Mouse (Mus musculus) gastrocnemius, postnatal 14 days (tissue): ENCODE results near the gene Nkiras2. TPM values are rescaled to one million over a fixed set of nuclear protein-coding genes. Genes with fewer than 3 reads are reported as not detected.
"Not testable (repeated sequence)": the region's sequence is repeated elsewhere in the genome, so short reads cannot be mapped to it uniquely, and the experiment has no call there.

Experiments
- DNase-seq: peaks from one replicate; pipeline ENCODE4 v3.0.0; 2021; ENCODE audit warnings: mixed read lengths
- intact Hi-C: fragments of 180-260 bp; cut with DNase I; formaldehyde crosslinking; loops from one replicate; pipeline ENCODE4 v1.15.1; 2025; ENCODE audit warnings: low total_unique reads
- long read RNA-seq, 2 experiments: library from polyadenylated mRNA; stranded (forward); transcript quantifications; one replicate each; pipeline ENCODE4 v2.0.0; 2021
- total RNA-seq, 2 experiments: library from RNA; stranded (reverse); gene quantifications; 2 replicates each; pipeline ENCODE4 v1.2.3; 2021

The Nkiras2 gene
- total RNA-seq = 10 to 100 TPM; 21.2 to 23.4 TPM
- long read RNA-seq, experiment 1, transcript Nkiras2-201 (4 exons, 2,097 nt) = major isoform, 56 of 63 reads
- long read RNA-seq, experiment 1, partial matches to known transcripts = 0 of 63 reads
- long read RNA-seq, experiment 1, other reads (novel, unspliced or antisense) = 7 of 63 reads
- long read RNA-seq, experiment 2, transcript Nkiras2-201 (4 exons, 2,097 nt) = major isoform, 35 of 47 reads
- long read RNA-seq, experiment 2, partial matches to known transcripts = 1 of 47 reads
- long read RNA-seq, experiment 2, other reads (novel, unspliced or antisense) = 11 of 47 reads

DNA sequence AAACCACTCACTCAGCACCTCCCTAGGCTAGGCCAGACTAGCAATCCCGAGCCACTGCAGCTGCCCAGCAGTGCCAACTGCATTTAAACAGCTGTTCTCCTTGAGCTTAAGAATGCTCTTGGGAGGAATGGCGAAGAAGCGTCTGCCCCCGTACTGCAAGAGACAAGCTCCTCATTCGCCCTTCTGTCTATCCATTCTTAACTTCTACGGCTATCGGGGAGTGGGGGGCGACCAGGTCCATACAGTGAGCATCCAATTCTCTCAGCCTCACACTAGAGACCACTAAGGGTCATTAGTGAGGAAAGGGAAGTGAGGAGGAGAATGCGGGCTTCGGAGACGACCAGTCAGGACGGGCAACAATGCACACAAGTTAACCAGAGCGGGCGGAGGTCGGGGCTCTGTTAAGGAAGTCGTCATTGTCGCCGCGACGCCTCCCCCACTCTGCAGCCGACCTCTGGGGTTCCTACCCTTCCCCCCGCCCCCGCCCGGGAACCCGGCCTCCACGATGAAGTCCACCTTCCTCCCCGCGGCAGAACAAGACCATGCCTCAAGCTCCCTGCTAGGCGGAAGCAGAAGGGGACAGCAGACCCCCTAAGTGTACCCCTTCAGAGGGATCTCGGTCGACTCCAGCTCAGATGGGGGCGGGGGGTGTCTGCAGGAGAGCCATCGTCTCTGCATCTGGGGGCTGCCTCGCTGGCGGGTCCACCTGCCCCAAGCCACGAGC is at the start of gene Nkiras2:
Nkiras2 (plus strand) TSS at position 484 of the 724 bp plus-strand sequence.
- DNase-seq = peak; percentile 67
- intact Hi-C loops = no loop called here

DNA sequence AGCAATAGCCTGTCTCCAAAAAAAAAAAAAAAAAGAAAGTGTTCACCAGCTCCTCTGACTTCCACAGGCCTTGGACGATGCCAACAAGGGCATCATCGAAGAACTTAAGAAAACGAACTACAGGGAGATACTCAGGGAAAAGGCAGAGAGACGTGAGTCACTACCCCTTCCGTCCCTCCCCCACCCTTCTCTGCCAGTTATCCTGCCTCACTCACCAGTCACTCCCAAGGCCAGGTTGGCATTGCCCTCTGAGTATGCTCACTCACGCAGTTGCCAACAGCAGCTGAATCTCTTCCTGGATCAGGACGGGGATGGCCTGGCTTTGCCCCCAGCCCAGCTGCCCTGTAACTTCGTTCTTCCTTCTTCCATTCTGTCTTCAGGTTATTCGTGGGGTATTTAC is 49.3 kb upstream of the Nkiras2 start:
- no peak for DNase-seq
- intact Hi-C loops = loop anchor here (5.0 kb wide), 2 partner anchors 58 to 133 kb away; partner anchors contain the start of gene Dhx58

DNA sequence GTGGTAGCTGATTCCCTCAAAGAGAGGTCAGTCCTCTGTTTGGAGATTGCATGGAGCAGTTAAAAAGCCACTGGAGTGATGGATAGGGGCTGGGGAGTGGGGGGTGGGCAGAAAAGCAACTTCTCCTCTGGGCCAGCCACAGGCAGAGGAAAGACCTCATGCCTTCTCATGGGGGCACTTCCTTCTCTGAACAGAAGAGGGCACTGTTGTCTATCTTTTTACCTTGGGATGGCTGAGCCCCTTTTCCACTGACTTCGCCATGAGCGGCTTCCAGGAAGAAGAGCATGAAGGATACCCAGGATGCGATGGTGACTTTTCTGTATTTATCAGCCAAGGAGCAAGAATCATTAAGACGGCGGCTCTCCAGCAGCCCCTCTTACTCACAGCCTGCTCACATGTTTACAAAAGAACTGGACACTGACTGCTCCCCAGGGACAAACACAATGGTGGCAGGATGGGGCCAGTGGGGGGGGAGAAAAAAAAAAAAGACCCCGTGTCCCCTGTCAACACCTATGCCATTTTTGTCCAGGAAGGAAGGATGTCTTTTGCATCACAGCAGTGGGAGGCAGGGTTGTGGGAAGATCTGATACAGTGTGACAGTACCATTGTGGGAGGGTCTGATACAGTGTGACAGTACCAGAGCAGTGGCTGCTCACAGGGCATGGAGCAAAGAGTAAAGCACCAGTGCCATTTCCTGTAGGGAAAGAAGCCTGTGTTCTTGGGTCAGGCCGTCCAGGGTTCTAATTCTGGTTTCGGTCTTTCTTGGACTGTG is 48.4 kb upstream of the Nkiras2 start:
- peak; percentile 64 for DNase-seq
- intact Hi-C loops = loop anchor here (5.0 kb wide), 2 partner anchors 57 to 132 kb away; partner anchors contain the start of gene Dhx58

DNA sequence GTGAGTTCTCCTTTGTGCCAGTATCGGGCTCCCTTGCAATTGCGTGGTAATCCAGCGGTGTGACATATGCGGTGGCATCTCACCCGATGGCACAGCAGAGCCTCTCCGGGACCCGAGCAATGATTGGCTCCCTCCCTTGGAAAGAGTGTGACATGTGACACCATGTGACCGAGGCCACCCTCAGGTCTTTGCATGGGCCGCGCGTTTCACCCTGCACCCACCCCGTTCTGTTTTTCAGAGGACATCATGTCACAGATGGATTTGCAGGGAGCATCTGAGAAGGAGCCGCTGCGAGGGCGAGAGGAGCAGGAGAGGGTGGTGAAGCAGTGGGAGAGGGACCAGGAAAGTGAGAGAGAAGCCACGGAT is 47.9 kb upstream of the Nkiras2 start:
- no peak for DNase-seq
- intact Hi-C loops = loop anchor here (5.0 kb wide), 2 partner anchors 56 to 131 kb away; partner anchors contain the start of gene Dhx58

DNA sequence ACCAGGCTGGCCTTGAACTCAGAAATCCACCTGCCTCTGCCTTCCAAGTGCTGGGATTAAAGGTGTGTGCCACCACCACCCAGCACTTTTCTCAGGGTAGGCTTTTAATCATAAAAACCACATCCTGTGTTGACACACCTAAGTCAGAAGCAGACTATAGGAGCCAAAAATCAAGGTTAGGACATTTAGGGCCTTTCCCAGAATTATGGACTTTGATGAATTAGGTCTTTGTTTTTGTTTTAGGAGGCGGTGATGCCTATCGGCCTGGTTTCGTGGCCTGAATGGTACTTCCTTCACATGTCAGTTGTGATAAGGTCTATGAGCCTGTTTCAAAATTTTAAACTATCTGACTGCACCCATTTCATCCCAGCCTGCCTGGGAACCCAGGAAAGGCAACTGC is 44.9 kb upstream of the Nkiras2 start:
- intact Hi-C loops = loop anchor here (5.0 kb wide), 2 partner anchors 53 to 128 kb away; partner anchors contain the start of gene Dhx58

DNA sequence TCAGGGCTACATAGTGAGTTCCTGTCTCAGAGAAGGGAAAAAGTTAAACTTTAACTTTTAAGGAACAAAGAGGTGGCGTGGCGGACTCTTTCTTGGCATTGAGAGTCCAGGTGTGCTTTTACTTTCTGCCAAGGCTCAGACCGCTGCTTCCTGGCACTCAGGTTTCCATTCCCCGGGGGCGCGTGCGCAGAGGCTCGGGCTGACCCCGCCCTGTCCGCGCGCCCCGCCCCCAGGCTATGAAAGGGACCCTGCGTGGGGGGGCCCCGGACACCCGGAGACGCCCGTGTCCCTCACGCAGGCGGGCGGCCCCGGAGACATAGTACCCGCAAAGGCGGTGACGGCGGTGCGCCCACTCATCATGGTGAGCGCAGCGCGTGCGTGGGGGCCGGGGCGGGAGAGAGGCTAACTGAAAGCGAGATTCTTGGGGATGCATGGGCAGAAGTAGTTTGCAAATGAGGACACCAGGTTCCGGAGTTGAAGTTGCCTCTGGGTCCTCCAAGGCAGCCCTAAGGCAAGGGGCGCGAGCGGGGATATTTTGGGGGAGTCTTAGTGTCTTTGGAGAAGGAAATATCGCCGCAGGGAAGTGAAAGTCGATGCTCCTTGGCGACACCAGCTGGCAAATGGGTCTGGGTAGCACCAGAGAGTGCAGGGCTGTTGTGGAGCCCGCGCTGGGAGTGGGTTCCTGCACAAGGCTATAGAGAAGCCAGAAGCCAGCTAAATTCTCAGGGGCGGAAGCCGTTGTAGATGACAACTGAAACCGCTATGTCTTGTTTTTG is 44.1 kb upstream of the Nkiras2 start, which contains the start of gene Cnp:
Cnp (plus strand) TSS at position 197 of the 776 bp plus-strand sequence.
- intact Hi-C loops = loop anchor here (5.0 kb wide), 2 partner anchors 52 to 127 kb away; partner anchors contain the start of gene Dhx58

More for the DNA sequence above, 44.9 kb upstream of the Nkiras2 start:
- no peak for DNase-seq

DNA sequence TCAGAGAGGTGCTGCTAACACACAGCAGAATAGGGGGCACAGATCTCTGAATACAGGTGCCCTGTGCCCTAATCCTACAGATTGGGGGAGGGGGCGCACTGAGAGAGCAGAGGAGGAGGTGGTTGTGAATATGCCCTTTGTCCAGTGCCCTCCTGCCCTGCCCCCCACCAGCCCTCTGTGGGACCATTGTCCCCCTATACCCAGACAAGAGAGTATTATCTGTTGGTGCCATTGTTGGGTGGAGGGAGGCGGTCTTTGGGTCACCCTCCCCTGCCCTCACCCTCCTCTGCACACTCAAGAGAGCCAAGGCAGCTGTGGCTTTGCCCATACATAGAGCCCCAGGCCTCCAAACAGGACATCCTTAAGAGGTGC is 43.6 kb upstream of the Nkiras2 start:
- intact Hi-C loops = no loop called here
- no peak for DNase-seq

More for the DNA sequence above, 44.1 kb upstream of the Nkiras2 start, which contains the start of gene Cnp:
- peak; percentile 74 for DNase-seq

DNA sequence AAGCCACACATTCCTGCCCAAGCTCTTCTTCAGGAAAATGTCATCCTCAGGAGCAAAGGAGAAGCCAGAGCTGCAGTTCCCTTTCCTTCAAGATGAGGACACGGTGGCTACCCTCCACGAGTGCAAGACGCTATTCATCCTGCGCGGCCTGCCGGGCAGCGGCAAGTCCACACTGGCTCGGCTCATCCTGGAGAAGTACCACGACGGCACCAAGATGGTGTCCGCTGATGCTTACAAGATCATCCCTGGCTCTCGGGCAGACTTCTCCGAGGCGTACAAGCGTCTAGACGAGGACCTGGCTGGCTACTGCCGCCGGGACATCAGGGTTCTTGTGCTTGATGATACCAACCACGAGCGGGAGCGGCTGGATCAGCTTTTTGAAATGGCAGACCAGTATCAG is 42.8 kb upstream of the Nkiras2 start:
- intact Hi-C loops = no loop called here
- no peak for DNase-seq

DNA sequence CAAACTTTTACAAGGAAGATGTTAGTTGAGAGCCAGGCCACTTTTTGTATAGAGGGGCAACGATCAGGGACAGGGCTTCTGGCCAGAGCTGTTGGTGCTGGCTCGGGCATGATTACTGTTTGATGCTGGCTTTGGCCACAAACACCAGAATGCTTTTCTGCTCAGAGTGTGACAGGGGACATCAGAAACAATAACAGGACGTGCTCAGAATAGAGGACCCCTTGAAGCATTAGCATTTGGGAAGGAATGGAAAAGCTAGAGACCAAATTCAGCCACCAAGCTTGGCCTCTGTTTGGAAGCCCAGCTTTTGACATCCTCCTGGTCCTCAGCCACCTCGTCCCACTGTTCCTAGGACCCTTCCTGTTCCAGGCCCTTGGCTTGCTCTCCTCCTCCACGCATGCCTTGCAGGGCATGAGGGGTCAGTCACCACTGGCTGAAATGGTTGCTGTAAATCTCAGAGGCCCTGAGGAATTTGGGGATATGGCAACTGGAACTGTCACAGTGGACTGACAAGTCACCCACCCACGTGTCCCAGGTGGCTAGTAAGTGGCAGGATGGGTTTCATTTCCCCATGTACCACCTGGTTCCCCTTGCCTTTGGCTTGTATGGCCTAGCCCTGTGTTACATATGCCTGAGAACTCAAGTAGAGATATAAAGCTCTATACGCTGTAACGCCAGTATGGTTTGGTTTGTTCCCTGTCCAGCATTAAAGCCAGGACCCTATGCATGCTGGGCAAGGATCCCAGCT is 41.0 kb upstream of the Nkiras2 start:
- DNase-seq = no peak
- intact Hi-C loops = no loop called here

DNA sequence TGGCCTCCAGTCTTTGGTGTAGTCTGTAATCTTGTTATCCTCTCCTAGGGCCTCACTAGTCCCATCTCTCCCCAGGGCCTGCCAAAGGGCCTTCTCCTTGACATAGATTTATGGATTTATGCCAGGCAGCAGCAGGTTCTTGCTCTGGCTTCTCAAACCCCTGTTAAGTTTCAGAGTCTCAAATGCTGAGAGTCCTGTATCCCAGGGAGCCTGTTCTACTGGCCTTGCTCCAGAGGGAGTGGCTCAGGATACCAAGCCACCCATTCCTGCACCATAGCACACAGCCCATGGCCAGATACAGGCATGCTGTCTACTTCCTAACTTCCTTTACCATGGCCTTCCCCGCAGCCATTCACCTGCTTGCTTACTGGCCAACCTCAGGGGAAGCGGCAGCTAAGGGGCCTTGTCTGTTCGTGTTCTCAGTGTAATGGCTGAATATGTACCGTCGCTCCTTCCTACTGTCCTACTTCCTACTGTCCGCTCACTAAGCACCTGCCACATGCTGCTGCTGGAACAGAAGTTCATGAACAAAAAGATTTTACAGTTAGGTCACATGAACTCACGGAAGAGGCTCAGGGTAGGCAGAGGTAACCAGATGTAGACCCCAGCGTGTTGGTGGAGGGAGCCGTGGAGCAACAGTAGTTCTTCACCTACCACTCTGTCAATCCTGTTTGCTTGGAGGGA is 39.8 kb upstream of the Nkiras2 start:
- no peak for DNase-seq
- intact Hi-C loops = no loop called here

DNA sequence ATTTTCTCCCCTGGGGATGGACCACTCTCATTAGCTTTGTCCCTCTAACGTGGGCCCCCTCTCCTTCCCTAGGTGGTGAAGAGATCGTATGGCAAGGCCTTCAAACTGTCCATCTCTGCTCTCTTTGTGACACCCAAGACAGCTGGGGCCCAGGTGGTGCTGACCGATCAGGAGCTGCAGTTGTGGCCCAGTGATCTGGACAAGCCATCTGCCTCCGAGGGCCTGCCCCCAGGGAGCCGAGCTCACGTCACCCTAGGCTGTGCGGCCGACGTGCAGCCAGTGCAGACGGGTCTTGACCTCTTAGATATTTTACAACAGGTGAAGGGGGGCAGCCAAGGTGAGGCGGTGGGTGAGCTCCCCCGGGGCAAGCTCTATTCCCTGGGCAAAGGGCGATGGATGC is 38.8 kb upstream of the Nkiras2 start:
- no peak for DNase-seq
- intact Hi-C loops = no loop called here

DNA sequence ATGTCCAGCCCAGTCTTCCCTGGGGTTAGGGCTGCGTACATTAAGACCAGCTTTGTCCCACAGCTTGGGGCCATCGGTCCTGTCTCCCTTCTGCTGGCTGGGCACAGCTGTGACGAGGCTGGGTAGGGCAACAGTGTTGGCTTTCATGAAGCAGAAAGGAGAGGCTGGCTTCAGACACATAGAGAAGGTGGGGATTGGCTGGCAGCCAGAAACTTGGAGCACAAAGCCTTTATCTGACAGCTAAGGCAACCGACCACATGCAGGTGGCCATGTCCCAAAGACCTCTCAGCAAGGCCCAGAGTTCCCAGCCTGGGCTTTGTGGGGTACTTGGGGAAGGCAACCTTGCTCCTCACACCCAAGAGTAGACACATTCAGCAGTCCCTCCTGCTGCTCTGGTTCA is 37.3 kb upstream of the Nkiras2 start:
- intact Hi-C loops = no loop called here
- DNase-seq = no peak

DNA sequence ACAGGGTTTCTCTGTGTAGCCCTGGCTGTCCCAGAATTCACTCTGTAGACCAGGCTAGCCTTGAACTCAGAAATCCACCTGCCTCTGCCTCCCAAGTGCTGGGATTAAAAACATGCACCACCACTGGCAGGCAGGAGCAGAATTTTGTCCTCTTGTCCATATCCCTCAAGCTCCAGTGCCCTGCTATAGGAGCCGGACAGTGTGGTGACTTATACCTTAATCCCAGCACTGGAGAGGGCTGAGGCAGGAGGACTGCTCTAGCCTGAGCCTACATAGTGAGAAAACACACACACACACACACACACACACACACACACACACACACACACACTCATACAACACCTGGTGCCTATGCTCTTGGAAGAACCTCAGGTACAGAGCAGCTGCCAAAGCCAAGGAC is 36.6 kb upstream of the Nkiras2 start:
- DNase-seq, intact Hi-C loops: not testable (repeated sequence)

DNA sequence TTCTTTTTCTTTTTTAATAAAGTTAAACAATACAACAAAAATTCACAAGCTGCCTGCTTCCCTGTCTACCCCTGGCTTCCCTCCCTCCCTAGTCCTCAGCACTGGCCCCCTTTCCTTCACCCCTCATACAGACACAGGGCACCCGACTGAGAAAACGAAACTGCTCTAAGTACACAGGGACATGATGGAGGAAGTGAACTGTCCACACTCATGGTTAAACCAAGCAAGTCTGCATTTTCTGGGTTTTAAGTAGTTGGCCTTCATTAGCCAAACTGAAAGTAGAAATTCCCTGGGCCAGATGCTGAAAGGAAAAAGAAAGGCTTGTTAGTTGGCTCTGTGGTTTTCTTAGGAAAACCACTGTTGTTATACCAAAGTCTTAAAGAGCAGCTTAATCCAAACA is 36.2 kb upstream of the Nkiras2 start:
- intact Hi-C loops = no loop called here
- DNase-seq = no peak

DNA sequence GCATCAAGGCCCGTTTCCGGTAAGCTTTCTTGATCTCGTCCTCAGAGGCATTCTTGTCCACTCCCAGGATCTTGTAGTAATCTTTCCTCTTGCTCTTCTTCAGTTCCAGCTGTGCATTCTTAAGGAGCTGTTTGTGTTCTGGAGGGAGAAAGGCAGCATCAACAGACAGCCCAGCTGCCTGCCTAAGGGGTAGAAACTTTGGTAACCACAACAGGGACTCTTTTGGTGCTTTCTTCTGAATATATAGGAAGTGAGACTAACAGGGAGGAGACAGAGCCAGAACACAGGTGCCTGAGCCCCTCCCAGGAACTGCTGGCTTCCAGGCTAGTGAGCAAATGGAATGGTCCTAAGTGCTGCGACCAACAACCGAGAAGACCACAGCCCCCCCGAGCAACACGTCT is 34.5 kb upstream of the Nkiras2 start:
- DNase-seq = no peak
- intact Hi-C loops = no loop called here

DNA sequence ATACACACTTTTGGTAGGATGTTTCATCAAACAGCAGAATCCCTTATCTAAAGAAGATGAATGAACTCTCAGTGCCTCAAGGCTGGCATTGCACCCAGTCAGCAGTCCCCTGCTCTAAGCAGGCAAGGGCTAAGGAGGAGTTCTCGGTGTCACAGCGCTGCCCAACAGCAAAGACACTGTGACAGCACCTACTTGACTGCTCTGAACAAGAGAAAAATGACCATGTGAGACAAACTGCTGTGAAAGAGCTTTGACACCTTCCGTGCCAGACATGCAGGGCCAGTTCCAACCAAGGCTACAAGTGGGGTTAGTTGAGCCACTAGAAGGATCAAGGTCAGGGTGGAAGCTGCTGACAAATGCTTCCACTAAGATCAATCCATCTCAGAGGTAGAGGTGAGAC is 33.9 kb upstream of the Nkiras2 start:
- DNase-seq = no peak
- intact Hi-C loops = no loop called here

DNA sequence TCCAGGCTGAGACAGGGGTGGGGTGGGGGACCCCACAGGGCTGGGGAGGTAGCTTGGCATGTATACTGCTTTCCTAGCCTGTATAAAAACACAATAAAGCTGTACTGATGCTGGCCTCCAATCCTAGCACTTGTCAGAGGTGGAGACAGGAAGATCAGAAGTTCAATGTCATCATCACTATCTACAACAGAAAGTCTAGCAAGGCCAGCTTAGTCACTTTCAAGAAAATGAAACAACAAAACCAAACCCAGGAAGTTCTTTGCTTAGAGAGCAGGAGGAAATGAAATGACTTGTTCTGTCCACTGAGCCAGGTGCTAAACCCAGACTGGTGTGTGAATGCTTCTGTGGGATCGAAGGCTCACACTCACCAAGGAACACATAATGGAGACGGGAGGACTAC is 30.6 kb upstream of the Nkiras2 start:
- no peak for DNase-seq
- intact Hi-C loops = no loop called here
